Mouse (Mus musculus) heart, postnatal 0 days (tissue): ENCODE measurements at regions not wholly inside any gene's neighbourhood (a gene's known extent, or its start where the extent isn't known, plus 50 kb on each side); places are given as distances from the start of the nearest gene placed in this dataset.
A peak's percentile ranks its signal among the peaks of the same experiment; 100 is the strongest.

Experiments
- ATAC-seq: fragments of 200-750 bp; cut with Nextera tagmentation; 2 replicates; pipeline ENCODE4 v1.8.0; 2017; ENCODE audit warnings: low read depth, moderate number of reproducible peaks, moderate library complexity; ENCODE audit not compliant: insufficient read depth
- DNase-seq: peaks from one replicate; pipeline ENCODE4 v3.0.0-alpha.2; 2016; ENCODE audit warnings: low spot score
- H3K27ac ChIP-seq: fragments of 300-500 bp; sonication (generic); 2 replicates; pipeline ENCODE4 v1.5.1; 2014; ENCODE audit warnings: low read depth, mild to moderate bottlenecking
- H3K27me3 ChIP-seq: fragments of 300-500 bp; sonication (generic); 2 replicates; pipeline ENCODE4 v1.6.1; 2014; ENCODE audit warnings: low read length, mixed read lengths; ENCODE audit not compliant: control insufficient read depth, insufficient read depth
- H3K36me3 ChIP-seq: fragments of 300-500 bp; sonication (generic); replicated peaks from 2 replicates; pipeline ENCODE4 v1.6.1; 2014; ENCODE audit warnings: low read length, mixed read lengths; ENCODE audit not compliant: control insufficient read depth, insufficient read depth
- H3K4me1 ChIP-seq: fragments of 300-500 bp; sonication (generic); 2 replicates; pipeline ENCODE4 v1.6.1; 2014; ENCODE audit warnings: antibody characterized with exemption; ENCODE audit not compliant: control insufficient read depth, insufficient read depth
- H3K4me2 ChIP-seq: fragments of 300-500 bp; sonication (generic); 2 replicates; pipeline ENCODE4 v1.6.1; 2014; ENCODE audit warnings: low read depth, mild to moderate bottlenecking, low read length, moderate library complexity
- H3K4me3 ChIP-seq: fragments of 300-500 bp; sonication (generic); 2 replicates; pipeline ENCODE4 v1.5.1; 2014; ENCODE audit warnings: low read depth, low read length
- H3K9ac ChIP-seq: fragments of 300-500 bp; sonication (generic); replicated peaks from 2 replicates; pipeline ENCODE4 v1.6.1; 2014; ENCODE audit warnings: low read depth, low read length, mixed read lengths
- H3K9me3 ChIP-seq: fragments of 300-500 bp; sonication (generic); replicated peaks from 2 replicates; pipeline ENCODE4 v1.6.1; 2016; ENCODE audit warnings: low read length; ENCODE audit not compliant: control insufficient read depth
- CTCF ChIP-seq: IDR thresholded peaks from 2 replicates; pipeline ENCODE4 v1.5.1; 2016; ENCODE audit warnings: antibody characterized with exemption, control low read depth, low read depth
- EP300 ChIP-seq: IDR thresholded peaks from 2 replicates; pipeline ENCODE4 v1.6.1; 2016; ENCODE audit warnings: antibody characterized with exemption, low read depth
- WGBS: fragments of 180-500 bp; shearing (Covaris S2); extraction: QIAGEN DNeasy Blood & Tissue Kit; methylation state at CpG from one replicate; pipeline ENCODE4 v1.1.7; 2014; 5-methylcytosine and 5-hydroxymethylcytosine counted together

GRCm38 (mm10) chr10:99390609-99391183 is 127.7 kb downstream of the Dusp6 start:
- WGBS, result 77% methylated on average over 7 of the region's 7 CpGs

GRCm38 (mm10) chr10:99391725-99392124 is 128.7 kb downstream of the Dusp6 start:
- ATAC-seq, result no peak
- 90% methylated on average over 6 of the region's 6 CpGs for WGBS

More at GRCm38 (mm10) chr10:99390609-99391183, 127.7 kb downstream of the Dusp6 start:
- no peak for ATAC-seq
- TF ChIP-seq CTCF (no peak), EP300 (no peak)
- H3K4me2 ChIP-seq, result no peak overlapping the region
- H3K27me3 ChIP-seq, result no peaks in the 10 kb centered on the region
- no peak overlapping the region for H3K4me3 ChIP-seq
- H3K9ac ChIP-seq, result no peak overlapping the region
- DNase-seq, result no peak
- no peaks in the 10 kb centered on the region for H3K36me3 ChIP-seq
- no peaks in the 10 kb centered on the region for H3K9me3 ChIP-seq
- no peak overlapping the region for H3K27ac ChIP-seq
- H3K4me1 ChIP-seq, result peaks cover 5% of the 10 kb centered on the region; the same call in 1 of the 2 replicates

GRCm38 (mm10) chr10:99392979-99393378 is 129.9 kb downstream of the Dusp6 start:
- no peak overlapping the region for H3K9ac ChIP-seq
- H3K4me1 ChIP-seq, result peaks cover 5% of the 10 kb centered on the region; the same call in 1 of the 2 replicates
- no peak overlapping the region for H3K4me3 ChIP-seq
- no peak overlapping the region for H3K27ac ChIP-seq
- no peaks in the 10 kb centered on the region for H3K9me3 ChIP-seq
- H3K27me3 ChIP-seq, result no peaks in the 10 kb centered on the region
- no peak for DNase-seq
- no peaks in the 10 kb centered on the region for H3K36me3 ChIP-seq
- TF ChIP-seq CTCF (no peak), EP300 (no peak)
- no peak overlapping the region for H3K4me2 ChIP-seq
- ATAC-seq, result no peak
- WGBS, result 76% methylated on average over 5 of the region's 5 CpGs

More at GRCm38 (mm10) chr10:99391725-99392124, 128.7 kb downstream of the Dusp6 start:
- Histone ChIP-seq H3K4me2 (no peak overlapping the region), H3K27ac (no peak overlapping the region), H3K9ac (no peak overlapping the region), H3K9me3 (no peaks in the 10 kb centered on the region), H3K27me3 (no peaks in the 10 kb centered on the region), H3K4me1 (peaks cover 5% of the 10 kb centered on the region; the same call in 1 of the 2 replicates), H3K4me3 (no peak overlapping the region), H3K36me3 (no peaks in the 10 kb centered on the region)
- TF ChIP-seq CTCF (no peak), EP300 (no peak)
- DNase-seq, result no peak

GRCm38 (mm10) chr10:99393523-99393922 is 130.5 kb downstream of the Dusp6 start:
- 14% methylated on average over 8 of the region's 8 CpGs for WGBS
- no peak for DNase-seq
- Histone ChIP-seq H3K36me3 (no peaks in the 10 kb centered on the region), H3K9me3 (no peaks in the 10 kb centered on the region), H3K27ac (no peak overlapping the region), H3K4me2 (0 out of 2 replicates have a peak overlapping the region, but pooled peaks have one; percentile 9), H3K27me3 (no peaks in the 10 kb centered on the region), H3K4me3 (no peak overlapping the region), H3K4me1 (peaks cover 5% of the 10 kb centered on the region; the same call in 1 of the 2 replicates), H3K9ac (no peak overlapping the region)
- no peak for TF ChIP-seq CTCF
- TF ChIP-seq EP300, result no peak
- ATAC-seq, result no peak

- H3K27ac ChIP-seq, result no peak overlapping the region
- peaks cover 5% of the 10 kb centered on the region; the same call in 1 of the 2 replicates for H3K4me1 ChIP-seq
- DNase-seq (no peak), ATAC-seq (no peak)
- H3K9me3 ChIP-seq, result no peaks in the 10 kb centered on the region
- no peak overlapping the region for H3K9ac ChIP-seq
- no peak overlapping the region for H3K4me3 ChIP-seq
- H3K4me2 ChIP-seq, result no peak overlapping the region
- no peak for TF ChIP-seq CTCF
- WGBS, result 86% methylated on average over 1 of the region's 1 CpGs
- no peaks in the 10 kb centered on the region for H3K36me3 ChIP-seq
- H3K27me3 ChIP-seq, result no peaks in the 10 kb centered on the region
These were observed 132.4 kb downstream of the Dusp6 start for GRCm38 (mm10) chr10:99395411-99395810.

GRCm38 (mm10) chr10:99396630-99397029 is 133.6 kb downstream of the Dusp6 start:
- 64% methylated on average over 3 of the region's 3 CpGs for WGBS
- no peaks in the 10 kb centered on the region for H3K36me3 ChIP-seq
- no peak overlapping the region for H3K27ac ChIP-seq
- no peak for TF ChIP-seq EP300
- TF ChIP-seq CTCF, result no peak
- H3K9ac ChIP-seq, result no peak overlapping the region
- ATAC-seq (no peak), DNase-seq (no peak)
- no peaks in the 10 kb centered on the region for H3K9me3 ChIP-seq
- no peak overlapping the region for H3K4me3 ChIP-seq
- H3K4me2 ChIP-seq, result no peak overlapping the region
- no peaks in the 10 kb centered on the region for H3K27me3 ChIP-seq
- H3K4me1 ChIP-seq, result peaks cover 5% of the 10 kb centered on the region; the same call in 1 of the 2 replicates
